Mouse (Mus musculus): ENCODE data around the gene Trpm3.
"Not testable (repeated sequence)": the region's sequence is repeated elsewhere in the genome, so short reads cannot be mapped to it uniquely, and the experiment has no call there.

Trpm3 gene

DNA sequence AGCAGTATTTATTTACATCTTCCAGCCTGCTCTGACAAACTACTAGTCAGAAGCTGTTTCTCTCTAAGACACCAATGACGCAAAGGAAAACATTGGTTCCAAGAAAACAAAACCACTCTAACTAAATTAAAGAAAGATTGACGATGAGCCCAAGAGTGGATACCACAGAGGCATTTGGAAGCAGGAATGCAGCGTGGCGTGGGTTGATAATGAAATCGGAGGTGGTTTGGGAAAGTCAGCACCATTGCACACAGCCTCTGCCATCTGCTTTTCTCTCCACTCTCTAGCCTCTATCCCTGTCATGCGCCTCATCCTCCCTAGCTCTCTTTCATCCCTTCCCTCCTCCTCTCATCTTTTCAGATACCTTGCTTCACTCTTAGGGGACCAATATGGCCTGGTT, 826.6 kb downstream of the Trpm3 start:
- DNase-seq (ENCODE audit: low read depth, low spot score) = no peak

DNA sequence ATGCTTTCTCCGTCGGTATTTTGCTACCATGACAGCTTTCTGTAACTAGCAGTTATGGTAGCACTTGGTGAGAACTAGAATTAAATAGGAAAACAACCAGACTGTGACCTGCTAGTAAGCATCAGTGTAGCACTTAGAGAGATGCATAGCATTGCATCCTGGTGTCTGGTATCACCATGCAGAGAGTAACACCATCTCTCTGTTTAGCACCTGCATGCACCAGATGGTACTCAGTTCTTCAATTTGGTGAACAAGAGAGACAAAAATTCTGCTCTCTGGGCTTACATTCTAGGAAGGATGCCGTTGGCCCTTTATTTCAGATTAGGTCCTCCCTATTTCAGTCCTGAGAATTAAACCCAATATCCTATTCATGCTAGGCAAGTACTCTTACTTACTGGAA, 834.4 kb downstream of the Trpm3 start:
- no peak for DNase-seq (ENCODE audit: low read depth, low spot score)

DNA sequence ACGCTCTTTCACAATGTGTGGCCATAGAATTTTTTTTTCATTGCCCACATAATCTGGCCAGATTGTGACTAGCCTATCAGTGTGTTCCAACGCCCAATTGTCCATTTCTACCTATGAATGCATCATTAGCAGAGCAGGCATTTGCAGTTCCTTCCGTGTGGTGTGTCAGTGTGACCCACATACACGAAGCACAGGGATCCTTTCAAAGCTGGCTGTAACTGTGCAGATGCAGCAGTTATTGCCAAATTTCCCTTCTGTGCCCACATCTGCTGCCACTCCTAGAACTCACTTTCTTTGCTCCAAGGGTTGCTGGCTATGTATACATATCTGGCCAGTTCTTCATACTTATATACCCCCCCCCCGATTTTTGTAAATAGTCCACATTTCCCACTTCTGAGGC, 834.9 kb downstream of the Trpm3 start:
- no peak for DNase-seq (ENCODE audit: low read depth, low spot score)

DNA sequence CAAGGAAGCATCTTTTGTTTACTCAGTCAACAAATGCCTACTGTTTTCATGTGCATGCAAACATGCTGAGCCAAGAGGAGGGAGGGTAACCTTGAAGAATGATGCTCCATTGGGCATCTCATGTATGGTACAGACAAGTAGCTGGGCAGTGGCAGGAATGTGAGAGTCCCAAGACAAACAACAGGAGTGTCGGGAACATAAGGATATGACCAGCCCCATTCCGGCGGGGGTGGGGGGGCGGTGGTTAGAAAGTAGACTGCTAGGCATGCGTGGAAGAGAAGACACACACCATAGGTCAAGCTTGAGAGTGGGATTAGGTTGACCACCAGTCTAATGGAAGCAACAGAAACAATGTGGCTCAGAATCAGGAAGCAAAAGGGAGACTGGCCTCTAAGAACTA, 837.0 kb downstream of the Trpm3 start:
- DNase-seq (ENCODE audit: low read depth, low spot score) = no peak

DNA sequence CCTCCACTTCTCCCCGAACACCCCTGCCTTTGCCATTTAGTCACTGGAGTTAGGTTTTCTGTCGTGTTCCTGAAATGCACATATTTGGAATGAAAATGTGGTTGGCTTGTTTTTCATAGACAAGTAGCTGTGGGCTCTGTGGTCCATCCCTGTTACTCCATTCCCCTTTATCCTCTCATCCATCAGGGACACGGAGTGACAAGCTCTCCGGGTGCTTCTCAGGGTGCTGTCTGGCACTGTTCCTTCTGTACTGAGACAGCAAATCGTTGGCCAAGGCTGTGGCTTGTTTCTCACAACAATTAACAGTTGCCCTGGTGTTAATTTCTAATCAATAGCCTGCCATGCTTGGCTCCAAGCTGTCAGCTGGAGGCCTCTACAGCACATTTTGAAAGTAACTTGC, 838.7 kb downstream of the Trpm3 start:
- DNase-seq (ENCODE audit: low read depth, low spot score) = no peak

GRCm38 (mm10) chr19:22978763-22979162, 839.9 kb downstream of the Trpm3 start:
- DNase-seq (ENCODE audit: low read depth, low spot score) = no peak

DNA sequence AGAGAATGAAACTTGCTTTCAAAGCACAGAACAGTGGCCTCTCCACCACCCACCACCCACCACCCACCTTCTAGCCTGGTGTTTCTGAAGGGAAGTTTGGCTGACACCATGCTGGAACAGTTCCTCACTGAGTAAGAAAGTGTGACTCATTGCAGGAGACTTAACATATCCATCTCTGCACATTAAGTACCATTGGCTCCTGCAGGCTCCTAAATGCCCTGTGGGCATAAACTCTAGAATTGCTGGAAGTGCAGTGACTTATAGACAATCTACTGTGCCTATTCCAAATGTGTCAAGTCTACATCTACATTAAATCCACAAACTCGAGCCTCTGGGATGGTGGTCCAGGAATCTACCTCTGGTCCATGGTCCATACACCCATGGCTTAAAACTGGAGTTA, 840.3 kb downstream of the Trpm3 start:
- DNase-seq (ENCODE audit: low read depth, low spot score) = no peak

- DNase-seq (ENCODE audit: low read depth, low spot score) = no peak
Measured at GRCm38 (mm10) chr19:22987914-22988313, 849.1 kb downstream of the Trpm3 start.

GRCm38 (mm10) chr19:22993946-22994345, 855.1 kb downstream of the Trpm3 start:
- DNase-seq (ENCODE audit: low read depth, low spot score) = peak; percentile 38

DNA sequence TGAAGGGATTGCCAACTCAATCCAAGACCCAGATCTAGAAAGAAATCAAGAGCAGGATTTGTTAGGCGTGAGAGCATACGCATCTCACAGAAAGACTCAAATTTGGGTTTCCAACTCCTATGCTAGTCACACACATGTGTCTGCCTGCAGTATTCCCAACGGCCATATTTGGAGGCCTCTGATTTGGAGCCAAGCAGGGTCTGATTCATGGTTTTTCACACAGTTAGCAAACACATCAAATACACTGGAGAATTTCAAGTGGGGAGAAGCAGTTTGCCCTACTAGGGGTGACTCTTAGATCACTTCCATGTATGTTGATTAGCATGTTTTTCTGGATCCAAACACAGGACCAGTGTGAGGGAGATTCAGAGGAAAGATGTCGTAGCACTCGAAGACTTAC, 855.7 kb downstream of the Trpm3 start:
- peak; percentile 20 for DNase-seq (ENCODE audit: low read depth, low spot score)

DNA sequence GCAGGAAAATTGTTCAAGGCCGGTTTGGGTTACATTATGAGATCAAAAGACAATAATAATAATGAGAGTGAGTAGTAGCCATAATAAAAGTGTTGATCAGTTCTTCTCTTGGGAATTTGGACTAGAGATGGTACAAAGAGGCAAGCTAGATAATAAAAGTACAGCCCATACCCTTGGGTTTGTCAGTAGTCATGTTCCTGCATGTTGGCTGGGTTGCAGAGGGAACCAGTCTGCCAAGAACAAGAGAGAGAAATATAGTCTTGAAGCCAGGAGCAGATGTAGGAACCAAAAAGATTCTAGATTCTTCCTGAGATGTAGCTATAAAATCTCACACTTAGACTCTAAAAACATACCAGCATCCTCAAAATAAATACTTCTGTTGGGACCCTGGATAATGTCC, 861.4 kb downstream of the Trpm3 start:
- no peak for DNase-seq (ENCODE audit: low read depth, low spot score)

DNA sequence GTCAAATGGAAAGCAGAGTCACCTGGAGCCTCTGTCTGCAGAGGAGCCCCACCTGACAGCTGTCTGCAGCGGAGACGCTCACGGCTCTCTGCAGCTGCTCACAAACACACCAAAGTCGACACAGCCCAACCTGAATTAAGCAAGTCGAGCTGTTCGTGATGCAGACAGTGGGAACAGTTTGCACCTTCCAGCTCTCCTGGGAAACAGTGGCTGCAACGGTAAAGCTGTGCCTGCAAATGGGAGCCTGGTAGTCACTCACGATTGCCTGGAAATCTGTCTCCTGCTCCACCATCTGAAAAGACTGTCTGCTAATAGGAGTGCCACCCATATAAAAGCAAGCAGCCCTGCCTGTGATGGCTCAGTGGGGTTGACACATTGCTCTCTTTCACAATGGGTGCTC, 865.0 kb downstream of the Trpm3 start:
- no peak for DNase-seq (ENCODE audit: low read depth, low spot score)

- no peak for DNase-seq (ENCODE audit: low read depth, low spot score)
Measured at GRCm38 (mm10) chr19:23005851-23006250, 867.0 kb downstream of the Trpm3 start.

GRCm38 (mm10) chr19:23006517-23007273, 867.8 kb downstream of the Trpm3 start:
- no peak for DNase-seq (ENCODE audit: low read depth, low spot score)

GRCm38 (mm10) chr19:23013695-23014094, 874.8 kb downstream of the Trpm3 start:
- no peak for DNase-seq (ENCODE audit: low read depth, low spot score)

GRCm38 (mm10) chr19:23015516-23015915, 876.7 kb downstream of the Trpm3 start:
- no peak for DNase-seq (ENCODE audit: low read depth, low spot score)

DNA sequence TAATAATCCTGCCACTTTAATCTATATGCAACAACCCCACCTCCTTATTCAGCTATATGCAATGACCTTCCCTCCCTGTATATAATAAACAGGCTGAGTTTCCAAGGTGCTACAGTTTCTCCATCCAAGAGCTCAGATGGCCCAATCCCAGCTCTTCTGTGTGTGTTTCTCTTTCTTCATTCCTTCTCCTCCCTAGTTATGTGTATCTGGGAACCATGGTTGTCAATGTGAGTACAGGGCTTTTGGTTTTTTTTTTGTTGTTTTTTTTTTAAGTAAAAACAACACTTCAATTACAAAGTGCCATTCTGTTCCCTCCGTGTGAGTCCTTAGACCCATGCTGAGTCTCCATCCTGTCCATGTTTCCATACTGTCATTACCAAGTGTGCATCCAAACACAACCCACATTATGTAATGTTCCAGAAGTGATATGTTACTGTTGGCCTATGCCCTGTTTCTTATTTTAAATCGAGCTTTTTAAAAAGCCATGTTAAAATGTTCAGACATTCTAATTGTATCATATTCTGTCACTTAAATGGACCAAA, 879.4 kb downstream of the Trpm3 start:
- no peak for DNase-seq (ENCODE audit: low read depth, low spot score)

- no peak for DNase-seq (ENCODE audit: low read depth, low spot score)
Measured at GRCm38 (mm10) chr19:23022902-23023301, 884.1 kb downstream of the Trpm3 start.

DNA sequence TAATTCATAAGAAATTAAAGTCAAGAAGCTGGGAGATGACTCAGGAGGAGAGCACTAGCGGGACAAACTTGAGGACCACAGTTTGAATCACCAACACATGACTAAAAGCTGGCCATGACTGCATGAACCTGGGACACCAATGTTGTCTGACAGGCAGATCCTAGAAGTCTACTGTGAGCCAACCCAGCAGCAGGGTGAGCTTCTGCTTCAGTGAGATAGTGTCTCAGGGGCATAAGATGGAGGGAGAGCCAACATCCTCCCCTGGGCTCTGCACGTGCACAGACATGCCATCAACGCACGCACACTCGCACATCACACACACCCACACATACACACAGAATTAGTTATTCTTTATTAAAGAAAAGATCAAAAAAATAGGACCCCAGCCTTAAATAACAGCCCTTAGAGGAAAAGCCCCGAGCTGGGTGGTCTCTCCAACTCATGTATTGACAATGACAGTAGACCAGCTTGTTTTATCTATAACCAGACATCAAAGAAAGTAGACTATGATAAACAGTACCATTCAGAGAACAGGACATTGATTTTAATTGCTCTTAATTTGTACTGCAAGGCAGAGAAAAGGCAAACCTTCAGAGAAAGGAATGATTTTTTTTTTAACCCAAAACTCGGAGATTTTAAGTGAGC, 884.6 kb downstream of the Trpm3 start:
- DNase-seq (ENCODE audit: low read depth, low spot score) = no peak

DNA sequence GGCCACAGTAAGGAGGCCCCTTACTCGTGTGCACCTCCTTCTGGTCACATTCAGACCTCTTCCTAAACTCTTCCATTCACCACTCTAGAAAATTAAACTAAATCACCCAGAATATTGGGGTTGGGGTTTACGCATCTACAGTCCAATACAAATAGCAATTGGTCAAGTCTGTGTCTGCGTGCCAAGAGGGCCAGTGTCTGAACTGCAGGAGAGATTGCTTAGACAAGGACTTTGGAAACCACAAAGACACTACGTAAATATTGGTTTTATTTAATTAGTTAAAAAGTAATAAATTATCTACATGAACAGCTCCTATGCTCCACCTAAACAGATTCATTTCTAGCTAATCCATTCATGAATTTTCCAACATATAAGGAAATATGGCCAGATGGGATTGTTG, 886.0 kb downstream of the Trpm3 start:
- DNase-seq (ENCODE audit: low read depth, low spot score) = no peak

- no peak for DNase-seq (ENCODE audit: low read depth, low spot score)
Measured at GRCm38 (mm10) chr19:23026427-23026826, 887.6 kb downstream of the Trpm3 start.

- peak; percentile 44 for DNase-seq (ENCODE audit: low read depth, low spot score)
Measured at GRCm38 (mm10) chr19:23028283-23028682, 889.4 kb downstream of the Trpm3 start.

DNA sequence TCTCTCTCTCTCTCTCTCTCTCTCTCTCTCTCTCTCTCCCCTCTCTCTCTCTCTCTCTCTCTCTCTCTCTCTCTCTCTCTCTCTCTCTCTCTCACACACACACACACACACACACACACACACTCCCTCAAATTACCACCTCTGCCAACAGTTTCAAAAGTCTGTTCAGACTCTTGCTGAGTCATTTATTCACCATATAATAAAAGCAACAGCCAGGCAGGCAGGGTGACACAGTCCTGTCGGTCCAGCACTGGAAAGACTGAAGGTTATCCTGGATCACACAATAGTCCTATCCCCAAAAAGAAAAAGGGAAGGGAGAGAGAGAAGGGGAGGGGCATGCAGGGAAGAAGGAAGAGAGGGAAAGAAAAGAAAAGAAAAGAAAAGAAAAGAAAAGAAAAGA, 894.5 kb downstream of the Trpm3 start:
- not testable (repeated sequence) for DNase-seq (ENCODE audit: low read depth, low spot score)

All from skeletal muscle tissue, adult 2 months (tissue).